Mouse (Mus musculus): ENCODE data around the gene Asb2. TPM values are rescaled to one million over a fixed set of nuclear protein-coding genes. Genes with fewer than 3 reads are reported as not detected.

The Asb2 gene
- polyA plus RNA-seq, 1 experiment from 2014 or later: 23.6 TPM

Other genes with a start within 250 kb of the Asb2 start
- 0.65 and 0.76 TPM in 2 replicates for gene Prima1, start 113.9 kb downstream of the Asb2 start, polyA plus RNA-seq (2015; fragmentation: Nextera tagmentation; extraction: Ambion mirVana)
- gene Fam181a, start 45.0 kb downstream of the Asb2 start, polyA plus RNA-seq (2015; fragmentation: Nextera tagmentation; extraction: Ambion mirVana): not detected in 2 replicates
- gene Otub2, start 32.7 kb upstream of the Asb2 start, polyA plus RNA-seq (2015; fragmentation: Nextera tagmentation; extraction: Ambion mirVana): 5.5 and 5.6 TPM in 2 replicates
- 0.13 TPM in 1 of 2 replicates, not detected in the other for gene 9330161L09Rik, start 51.8 kb upstream of the Asb2 start, polyA plus RNA-seq (2015; fragmentation: Nextera tagmentation; extraction: Ambion mirVana)
- 68.2 and 85.0 TPM in 2 replicates for gene Ddx24, start 69.8 kb upstream of the Asb2 start, polyA plus RNA-seq (2015; fragmentation: Nextera tagmentation; extraction: Ambion mirVana)
- 40.8 and 45.4 TPM in 2 replicates for gene Ifi27, start 78.2 kb upstream of the Asb2 start, polyA plus RNA-seq (2015; fragmentation: Nextera tagmentation; extraction: Ambion mirVana)
- 15.4 and 16.7 TPM in 2 replicates for gene Ifi27l2a, start 87.7 kb upstream of the Asb2 start, polyA plus RNA-seq (2015; fragmentation: Nextera tagmentation; extraction: Ambion mirVana)
- gene Ifi27l2b, start 101.2 kb upstream of the Asb2 start, polyA plus RNA-seq (2015; fragmentation: Nextera tagmentation; extraction: Ambion mirVana): 66.6 and 78.2 TPM in 2 replicates
- 0.76 TPM in 2 replicates for gene Ppp4r4, start 176.3 kb upstream of the Asb2 start, polyA plus RNA-seq (2015; fragmentation: Nextera tagmentation; extraction: Ambion mirVana)

All from intestine, embryonic 16.5 days (tissue).